Mouse (Mus musculus): ENCODE data around the gene Endod1. TPM values are rescaled to one million over a fixed set of nuclear protein-coding genes. Genes with fewer than 3 reads are reported as not detected.

Gene Endod1
- polyA plus RNA-seq, 1 experiment from 2014 or later = 7.9 TPM

DNA sequence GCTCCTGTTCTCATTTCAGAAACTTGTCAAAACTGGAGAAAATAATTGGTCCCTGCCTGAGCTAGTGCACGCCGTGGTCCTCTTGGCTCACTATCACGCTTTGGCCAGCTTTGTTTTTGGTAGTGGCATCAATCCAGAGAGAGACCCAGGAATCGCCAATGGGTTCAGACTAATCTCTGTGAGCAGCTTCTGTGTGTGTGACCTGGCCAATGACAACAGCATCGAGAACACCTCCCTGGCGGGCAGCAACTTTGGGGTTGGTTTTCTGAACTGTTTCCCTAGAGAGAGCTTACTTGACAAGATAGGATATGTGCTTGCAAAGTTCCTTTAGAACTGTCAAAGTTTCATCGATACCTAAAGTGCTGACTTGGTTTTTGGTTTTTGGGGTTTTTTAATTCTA lies 66.8 kb downstream of the Endod1 start:
- Histone ChIP-seq H3K27me3 (ENCODE audit: control insufficient read depth, insufficient read depth, low read length) (no peaks in the 10 kb centered on the region), H3K4me2 (no peak overlapping the region), H3K36me3 (ENCODE audit: control insufficient read depth, insufficient read depth, low read length) (peaks cover 2% of the 10 kb centered on the region; the same call in 1 of the 2 replicates), H3K9me3 (ENCODE audit: control insufficient read depth, low read length) (no peaks in the 10 kb centered on the region), H3K27ac (ENCODE audit: low read depth, low read length) (no peak overlapping the region), H3K4me1 (ENCODE audit: control insufficient read depth, insufficient read depth, low read length) (no peaks in the 10 kb centered on the region), H3K9ac (ENCODE audit: low read length) (no peak overlapping the region), H3K4me3 (ENCODE audit: low read depth, low read length) (no peak overlapping the region)
- no peak for DNase-seq (ENCODE audit: low spot score, missing footprints)
- no peak for ATAC-seq (ENCODE audit: low FRiP score)
- WGBS = 95% methylated on average over 7 of the region's 7 CpGs

- WGBS = 83% methylated on average over 3 of the region's 3 CpGs
- Histone ChIP-seq H3K9ac (ENCODE audit: low read length) (no peak overlapping the region), H3K9me3 (ENCODE audit: control insufficient read depth, low read length) (no peaks in the 10 kb centered on the region), H3K27me3 (ENCODE audit: control insufficient read depth, insufficient read depth, low read length) (no peaks in the 10 kb centered on the region), H3K36me3 (ENCODE audit: control insufficient read depth, insufficient read depth, low read length) (peaks cover 2% of the 10 kb centered on the region; the same call in 1 of the 2 replicates), H3K4me3 (ENCODE audit: low read depth, low read length) (no peak overlapping the region), H3K4me1 (ENCODE audit: control insufficient read depth, insufficient read depth, low read length) (no peaks in the 10 kb centered on the region), H3K4me2 (no peak overlapping the region), H3K27ac (ENCODE audit: low read depth, low read length) (no peak overlapping the region)
- ATAC-seq (ENCODE audit: low FRiP score) (no peak), DNase-seq (ENCODE audit: low spot score, missing footprints) (no peak)
Observed at GRCm38 (mm10) chr9:14313968-14314367, 67.3 kb downstream of the Endod1 start.

DNA sequence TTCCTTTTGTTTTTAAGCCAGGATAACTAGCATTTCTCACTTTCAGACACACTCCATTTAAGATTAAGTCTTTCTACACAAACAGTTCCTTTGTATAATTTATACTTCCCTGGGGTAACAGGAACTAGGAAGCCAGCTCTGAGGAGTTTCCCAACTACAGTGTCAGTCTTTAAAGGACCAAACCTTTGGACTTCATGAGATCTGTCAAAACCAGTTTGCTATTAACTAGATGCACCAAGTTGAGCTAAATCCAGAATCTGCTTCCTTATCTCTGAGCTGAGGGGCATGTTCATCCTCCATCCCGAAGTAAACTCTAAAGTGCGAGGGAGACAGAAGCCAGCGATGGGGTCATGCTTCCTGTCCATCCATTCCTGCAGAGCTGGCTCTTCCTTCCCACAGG lies 74.0 kb downstream of the Endod1 start:
- DNase-seq (ENCODE audit: low spot score, missing footprints) = no peak
- H3K9ac ChIP-seq (ENCODE audit: low read length) = no peak overlapping the region
- H3K36me3 ChIP-seq (ENCODE audit: control insufficient read depth, insufficient read depth, low read length) = 0 out of 2 replicates have a peak, but pooled peaks cover 2% of the 10 kb centered on the region
- no peak overlapping the region for H3K4me2 ChIP-seq
- H3K27ac ChIP-seq (ENCODE audit: low read depth, low read length) = no peak overlapping the region
- H3K4me3 ChIP-seq (ENCODE audit: low read depth, low read length) = no peak overlapping the region
- no peaks in the 10 kb centered on the region for H3K9me3 ChIP-seq (ENCODE audit: control insufficient read depth, low read length)
- WGBS = 94% methylated on average over 3 of the region's 3 CpGs
- ATAC-seq (ENCODE audit: low FRiP score) = no peak
- no peaks in the 10 kb centered on the region for H3K27me3 ChIP-seq (ENCODE audit: control insufficient read depth, insufficient read depth, low read length)
- H3K4me1 ChIP-seq (ENCODE audit: control insufficient read depth, insufficient read depth, low read length) = peaks cover 9% of the 10 kb centered on the region; the same call in 1 of the 2 replicates

DNA sequence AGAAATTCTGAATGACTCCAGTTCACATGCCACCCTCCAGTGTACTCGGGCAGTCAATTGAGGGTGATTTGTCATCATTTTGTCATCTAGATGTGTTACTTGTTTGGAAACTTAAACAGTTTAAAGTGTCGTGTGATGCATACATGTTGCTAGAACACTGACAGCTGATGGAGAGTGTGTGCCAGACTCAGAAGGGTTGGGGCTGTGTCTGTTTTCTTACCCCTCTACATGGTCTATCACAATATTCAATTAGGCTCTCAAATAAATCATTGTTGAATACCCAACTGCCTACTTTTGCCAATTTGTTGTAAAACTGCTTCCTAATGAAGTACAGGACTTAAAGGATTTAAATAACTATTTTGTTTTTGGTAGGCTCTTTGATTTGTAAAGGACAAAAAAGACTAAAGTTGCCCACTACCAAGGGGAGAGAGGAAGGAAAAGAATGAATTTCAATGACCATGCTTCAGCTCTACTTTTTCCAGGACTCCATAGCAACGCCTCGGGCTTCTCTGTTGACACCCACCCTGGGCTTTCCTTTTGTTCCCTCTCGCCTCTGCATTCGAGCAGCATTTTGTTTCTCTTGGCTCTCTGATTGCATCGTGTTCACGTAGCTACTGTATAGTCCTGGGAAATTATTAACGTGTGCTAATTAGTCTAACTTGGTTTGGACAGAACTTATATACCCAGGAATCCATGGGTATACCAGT lies 76.9 kb downstream of the Endod1 start:
- no peak overlapping the region for H3K27ac ChIP-seq (ENCODE audit: low read depth, low read length)
- H3K9ac ChIP-seq (ENCODE audit: low read length) = no peak overlapping the region
- no peaks in the 10 kb centered on the region for H3K27me3 ChIP-seq (ENCODE audit: control insufficient read depth, insufficient read depth, low read length)
- no peaks in the 10 kb centered on the region for H3K9me3 ChIP-seq (ENCODE audit: control insufficient read depth, low read length)
- DNase-seq (ENCODE audit: low spot score, missing footprints) = no peak
- ATAC-seq (ENCODE audit: low FRiP score) = peak; percentile 75
- H3K4me1 ChIP-seq (ENCODE audit: control insufficient read depth, insufficient read depth, low read length) = peaks cover 9% of the 10 kb centered on the region; the same call in 1 of the 2 replicates
- no peaks in the 10 kb centered on the region for H3K36me3 ChIP-seq (ENCODE audit: control insufficient read depth, insufficient read depth, low read length)
- 48% methylated on average over 9 of the region's 9 CpGs for whole genome bisulfite sequencing
- no peak overlapping the region for H3K4me3 ChIP-seq (ENCODE audit: low read depth, low read length)
- no peak overlapping the region for H3K4me2 ChIP-seq

Other genes starting within 250 kb of the Endod1 start
- gene Sesn3, start 106.4 kb downstream of the Endod1 start, polyA plus RNA-seq (2014; fragmentation: Nextera tagmentation; extraction: Ambion mirVana) = 15.9 and 18.7 TPM in 2 replicates
- gene Kdm4d, start 119.0 kb upstream of the Endod1 start, polyA plus RNA-seq (2014; fragmentation: Nextera tagmentation; extraction: Ambion mirVana) = 0.07 TPM in 2 replicates
- gene Cwc15, start 119.1 kb upstream of the Endod1 start, polyA plus RNA-seq (2014; fragmentation: Nextera tagmentation; extraction: Ambion mirVana) = 216 and 239 TPM in 2 replicates